Comparison of ENCODE assay signal across 16 mouse cellular contexts in the genomic region with DNA sequence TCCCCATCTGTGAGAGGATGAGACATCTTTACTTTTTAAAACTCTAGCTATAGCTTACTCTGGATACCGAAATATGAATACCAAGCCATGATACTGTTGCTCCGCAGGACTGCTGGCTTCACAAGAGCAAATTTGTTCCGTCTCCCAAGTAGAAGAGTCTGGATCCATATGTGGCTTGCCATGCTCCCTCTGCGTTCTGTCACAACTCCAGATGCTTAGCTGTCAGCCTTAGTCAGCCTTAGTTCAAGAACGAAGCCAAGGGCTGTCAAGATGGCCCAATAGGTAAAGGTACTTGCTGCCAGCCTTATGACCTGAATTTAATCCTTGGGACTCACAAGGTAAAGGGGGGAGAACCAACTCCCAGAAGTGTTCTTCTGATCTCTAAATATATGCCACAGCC.
A peak's percentile ranks its signal among the peaks of the same experiment; 100 is the strongest.
DNase-seq lines count a peak whose midpoint lies in the region.
"Had no signal": no experiment of that assay in that cellular context is flagged by ENCODE, and none has a peak within 500 bp of the region (broad histone marks: within the 10 kb centered on the region; RNA-seq: fewer than 3 reads in every experiment).

No protein-coding gene starts in this region.

- peak; percentile 55 to 56 for DNase-seq in cerebellum, postnatal 10 days
- DNase-seq in cerebellum, adult 11 months = no peak
- peak; percentile 13 to 14 for DNase-seq in cerebellum, postnatal 14 days
- no peak for DNase-seq in cerebellum, postnatal 36 days
- DNase-seq in left cerebral cortex, postnatal 4 days = peak; percentile 13
- DNase-seq in left cerebral cortex, adult 9 months (ENCODE audit: low spot score in 2 of 2) = no peak
- DNase-seq: adrenal gland, adult 2 months; adrenal gland, adult 8-10 months; adrenal gland, postnatal 10 days; adrenal gland, postnatal 14 days; adrenal gland, postnatal 25 days; adrenal gland, postnatal 36 days; B cell, adult 2 months; cerebellum, adult 11-12 months; cerebellum, adult 18-20 months; cerebellum, adult 2 months had no signal

- intact Hi-C loops in left cerebral cortex, postnatal 4 days (cut with DNase I) = no loop called here

Comparison
In these comparisons a context has a peak if more than half of its experiments do, and no peak if none do; other contexts are left out.
1. DNase-seq: peak in cerebellum, postnatal 10 days (2 of 2), cerebellum, postnatal 14 days (2 of 2) and left cerebral cortex, postnatal 4 days (single experiment); none in cerebellum, adult 11 months (single experiment), cerebellum, postnatal 36 days (0 of 2) and left cerebral cortex, adult 9 months (0 of 2).